Mouse (Mus musculus) G1E (cell line): Measurements from ENCODE around the gene Aldoc.
A peak's percentile ranks its signal among the peaks of the same experiment; 100 is the strongest.

Source experiments
- CTCF ChIP-seq: IDR thresholded peaks from 2 replicates; pipeline ENCODE4 v1.5.1; 2012; ENCODE audit warnings: low read depth, low read length, inconsistent platforms, mixed read lengths
- GATA1 ChIP-seq: IDR thresholded peaks from 2 replicates; pipeline ENCODE4 v1.6.1; 2012; ENCODE audit warnings: borderline replicate concordance, low read length, inconsistent platforms, mixed read lengths
- GATA2 ChIP-seq: IDR thresholded peaks from 2 replicates; pipeline ENCODE4 v1.6.1; 2012; ENCODE audit warnings: low read depth, low read length, inconsistent platforms, borderline replicate concordance
- POLR2AphosphoS5 ChIP-seq: IDR thresholded peaks from 2 replicates; pipeline ENCODE4 v1.6.1; 2012; ENCODE audit warnings: low read depth, low read length, inconsistent platforms; ENCODE audit not compliant: insufficient replicate concordance
- TAL1 ChIP-seq: conservative IDR thresholded peaks from 2 replicates; pipeline ENCODE4 v1.6.1; 2012; ENCODE audit warnings: low read depth, low read length, inconsistent platforms, mixed read lengths

DNA sequence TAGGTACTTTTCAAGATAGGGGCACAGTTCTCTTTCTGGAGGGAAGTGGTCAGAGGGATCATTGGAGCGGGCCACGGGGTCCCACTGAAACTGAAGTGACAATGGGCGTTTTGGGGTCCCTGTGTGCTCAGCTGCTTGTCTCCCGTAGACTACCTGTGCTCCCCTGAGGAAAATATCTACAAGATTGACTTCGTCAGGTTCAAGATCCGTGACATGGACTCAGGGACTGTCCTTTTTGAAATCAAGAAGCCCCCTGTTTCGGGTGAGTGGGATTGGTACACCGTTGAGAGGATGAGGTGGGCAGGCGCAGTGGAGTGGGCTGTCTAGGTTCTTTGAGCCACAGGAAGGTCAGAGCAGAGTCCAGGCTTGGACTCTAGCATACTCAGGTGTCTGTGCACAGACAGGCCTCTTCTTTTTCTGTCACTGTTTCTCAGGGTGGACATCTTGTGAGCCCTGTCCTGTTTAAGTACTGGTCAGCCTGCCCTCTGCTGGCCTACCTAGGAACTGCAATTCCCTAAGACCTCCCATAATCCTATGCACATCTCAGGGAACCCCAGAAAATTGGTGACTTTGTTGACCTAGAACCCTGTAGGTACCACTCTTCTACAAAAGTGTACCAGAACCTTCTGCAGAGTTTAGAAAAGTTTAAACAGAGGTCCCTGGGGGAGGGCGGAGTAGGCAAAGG, 24.4 kb downstream of the Aldoc start:
- no peak for TF ChIP-seq GATA1
- TF ChIP-seq CTCF, result peak; percentile 99
- TF ChIP-seq POLR2AphosphoS5, result no peak
- no peak for TF ChIP-seq GATA2
- TF ChIP-seq TAL1, result no peak
